14 mouse cellular contexts compared by ENCODE assay signal in the genomic region with DNA sequence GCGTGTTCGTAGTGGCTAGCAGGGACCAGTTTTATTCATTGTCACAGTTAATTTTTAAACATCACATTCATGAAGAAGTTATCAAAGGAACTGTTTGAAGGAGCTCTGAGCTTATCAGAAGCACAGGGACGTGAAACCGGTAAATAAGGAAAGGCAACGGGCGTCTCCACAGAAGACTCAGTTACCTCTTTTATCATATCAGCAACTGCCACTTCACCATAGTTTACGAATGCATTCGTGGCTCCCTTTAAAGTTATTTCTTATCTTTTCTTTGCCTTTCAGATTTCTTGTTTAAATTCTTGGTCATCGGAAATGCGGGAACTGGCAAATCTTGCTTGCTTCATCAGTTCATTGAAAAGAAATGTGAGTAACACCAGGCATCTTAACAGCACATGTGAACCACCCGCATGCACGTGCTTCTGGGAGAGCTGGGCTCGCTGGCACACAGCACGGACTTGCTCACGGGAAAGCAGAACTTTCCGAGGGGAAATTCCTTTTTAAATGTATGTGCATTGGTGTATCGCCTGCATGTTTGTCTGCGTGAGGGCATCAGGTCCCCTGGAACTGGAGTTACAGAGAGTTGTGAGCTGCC.
"Had no signal": no experiment of that assay in that cellular context is flagged by ENCODE, and none has a peak within 500 bp of the region (broad histone marks: within the 10 kb centered on the region; RNA-seq: fewer than 3 reads in every experiment).

No protein-coding gene starts in this region.

- H3K27ac ChIP-seq: kidney, postnatal 0 days; limb, embryonic 13.5 days; midbrain, embryonic 10.5 days; neural tube, embryonic 15.5 days had no signal

- H3K27me3 ChIP-seq: limb, embryonic 13.5 days; neural tube, embryonic 15.5 days had no signal

- H3K4me1 ChIP-seq: limb, embryonic 13.5 days; midbrain, embryonic 10.5 days; neural tube, embryonic 15.5 days had no signal

- DNase-seq: kidney, adult 11 months; kidney, adult 9 months; kidney, postnatal 36 days; layer of hippocampus, adult 9-11 months; layer of hippocampus, postnatal 36 days; lung, adult 18-20 months; midbrain, embryonic 14.5 days; right cerebral cortex, postnatal 4 days; spleen, adult 18-20 months had no signal

- H3K9ac ChIP-seq: limb, embryonic 13.5 days; neural tube, embryonic 15.5 days had no signal

- H3K9me3 ChIP-seq: neural tube, embryonic 15.5 days had no signal

- H3K4me2 ChIP-seq: limb, embryonic 13.5 days; neural tube, embryonic 15.5 days had no signal

- H3K4me3 ChIP-seq: limb, embryonic 13.5 days; midbrain, embryonic 10.5 days; myocyte; neural tube, embryonic 15.5 days had no signal
